Mouse (Mus musculus): ENCODE data around the gene Cdc42ep2. TPM values are rescaled to one million over a fixed set of nuclear protein-coding genes. Genes with fewer than 3 reads are reported as not detected.

Gene Cdc42ep2
- polyA plus RNA-seq, 1 experiment from 2014 or later = 3.9 TPM

GRCm38 (mm10) chr19:5937836-5938406, 13.3 kb upstream of the Cdc42ep2 start:
- Histone ChIP-seq H3K4me1 (ENCODE audit: control insufficient read depth, insufficient read depth, low read length) (peaks cover 3% of the 10 kb centered on the region; the same call in 1 of the 2 replicates), H3K4me2 (ENCODE audit: low read depth) (no peak overlapping the region), H3K9me3 (ENCODE audit: control insufficient read depth, low read length) (no peaks in the 10 kb centered on the region), H3K27me3 (ENCODE audit: control insufficient read depth, insufficient read depth, low read length) (no peaks in the 10 kb centered on the region), H3K27ac (ENCODE audit: low read depth, low read length) (no peak overlapping the region), H3K9ac (ENCODE audit: low read length) (no peak overlapping the region), H3K4me3 (ENCODE audit: low read depth, low read length) (no peak overlapping the region), H3K36me3 (ENCODE audit: control insufficient read depth, insufficient read depth, low read length) (peaks cover 3% of the 10 kb centered on the region; the same call in 1 of the 2 replicates)
- no peak for ATAC-seq (ENCODE audit: insufficient read depth, low FRiP score, low TSS enrichment)
- no peak for DNase-seq (ENCODE audit: low spot score)
- WGBS = 43% methylated on average over 14 of the region's 14 CpGs

GRCm38 (mm10) chr19:5937095-5937835, 12.6 kb upstream of the Cdc42ep2 start:
- Histone ChIP-seq H3K4me1 (ENCODE audit: control insufficient read depth, insufficient read depth, low read length) (peaks cover 3% of the 10 kb centered on the region; the same call in 1 of the 2 replicates), H3K4me2 (ENCODE audit: low read depth) (no peak overlapping the region), H3K27ac (ENCODE audit: low read depth, low read length) (no peak overlapping the region), H3K36me3 (ENCODE audit: control insufficient read depth, insufficient read depth, low read length) (peaks cover 3% of the 10 kb centered on the region; the same call in 1 of the 2 replicates), H3K9me3 (ENCODE audit: control insufficient read depth, low read length) (no peaks in the 10 kb centered on the region), H3K4me3 (ENCODE audit: low read depth, low read length) (no peak overlapping the region), H3K9ac (ENCODE audit: low read length) (no peak overlapping the region), H3K27me3 (ENCODE audit: control insufficient read depth, insufficient read depth, low read length) (no peaks in the 10 kb centered on the region)
- no peak for DNase-seq (ENCODE audit: low spot score)
- WGBS = 76% methylated on average over 21 of the region's 21 CpGs
- ATAC-seq (ENCODE audit: insufficient read depth, low FRiP score, low TSS enrichment) = no peak

GRCm38 (mm10) chr19:5935691-5936090, 11.1 kb upstream of the Cdc42ep2 start:
- ATAC-seq (ENCODE audit: insufficient read depth, low FRiP score, low TSS enrichment) (no peak), DNase-seq (ENCODE audit: low spot score) (no peak)
- Histone ChIP-seq H3K9me3 (ENCODE audit: control insufficient read depth, low read length) (no peaks in the 10 kb centered on the region), H3K4me3 (ENCODE audit: low read depth, low read length) (no peak overlapping the region), H3K27ac (ENCODE audit: low read depth, low read length) (no peak overlapping the region), H3K4me2 (ENCODE audit: low read depth) (no peak overlapping the region), H3K4me1 (ENCODE audit: control insufficient read depth, insufficient read depth, low read length) (peaks cover 3% of the 10 kb centered on the region; the same call in 1 of the 2 replicates), H3K27me3 (ENCODE audit: control insufficient read depth, insufficient read depth, low read length) (no peaks in the 10 kb centered on the region), H3K9ac (ENCODE audit: low read length) (no peak overlapping the region), H3K36me3 (ENCODE audit: control insufficient read depth, insufficient read depth, low read length) (peaks cover 3% of the 10 kb centered on the region; the same call in 1 of the 2 replicates)
- 74% methylated on average over 5 of the region's 5 CpGs for WGBS

GRCm38 (mm10) chr19:5935266-5935665, 10.7 kb upstream of the Cdc42ep2 start:
- DNase-seq (ENCODE audit: low spot score) (no peak), ATAC-seq (ENCODE audit: insufficient read depth, low FRiP score, low TSS enrichment) (no peak)
- H3K36me3 ChIP-seq (ENCODE audit: control insufficient read depth, insufficient read depth, low read length) = peaks cover 3% of the 10 kb centered on the region; the same call in 1 of the 2 replicates
- H3K9ac ChIP-seq (ENCODE audit: low read length) = no peak overlapping the region
- H3K27ac ChIP-seq (ENCODE audit: low read depth, low read length) = no peak overlapping the region
- 64% methylated on average over 3 of the region's 3 CpGs for WGBS
- no peak overlapping the region for H3K4me3 ChIP-seq (ENCODE audit: low read depth, low read length)
- no peaks in the 10 kb centered on the region for H3K27me3 ChIP-seq (ENCODE audit: control insufficient read depth, insufficient read depth, low read length)
- no peaks in the 10 kb centered on the region for H3K9me3 ChIP-seq (ENCODE audit: control insufficient read depth, low read length)
- no peak overlapping the region for H3K4me2 ChIP-seq (ENCODE audit: low read depth)
- H3K4me1 ChIP-seq (ENCODE audit: control insufficient read depth, insufficient read depth, low read length) = peaks cover 3% of the 10 kb centered on the region; the same call in 1 of the 2 replicates

GRCm38 (mm10) chr19:5929634-5930596, 5.3 kb upstream of the Cdc42ep2 start:
- Histone ChIP-seq H3K27me3 (ENCODE audit: control insufficient read depth, insufficient read depth, low read length) (peaks cover 3% of the 10 kb centered on the region), H3K27ac (ENCODE audit: low read depth, low read length) (no peak overlapping the region), H3K36me3 (ENCODE audit: control insufficient read depth, insufficient read depth, low read length) (no peaks in the 10 kb centered on the region), H3K4me1 (ENCODE audit: control insufficient read depth, insufficient read depth, low read length) (no peaks in the 10 kb centered on the region), H3K9ac (ENCODE audit: low read length) (no peak overlapping the region), H3K4me3 (ENCODE audit: low read depth, low read length) (no peak overlapping the region), H3K4me2 (ENCODE audit: low read depth) (no peak overlapping the region), H3K9me3 (ENCODE audit: control insufficient read depth, low read length) (no peaks in the 10 kb centered on the region)
- WGBS = 77% methylated on average over 14 of the region's 14 CpGs
- ATAC-seq (ENCODE audit: insufficient read depth, low FRiP score, low TSS enrichment) (no peak), DNase-seq (ENCODE audit: low spot score) (no peak)

GRCm38 (mm10) chr19:5928546-5928945, 3.9 kb upstream of the Cdc42ep2 start:
- WGBS = 59% methylated on average over 3 of the region's 3 CpGs
- DNase-seq (ENCODE audit: low spot score) (no peak), ATAC-seq (ENCODE audit: insufficient read depth, low FRiP score, low TSS enrichment) (no peak)
- no peaks in the 10 kb centered on the region; the same call in 1 of the 2 replicates for H3K4me1 ChIP-seq (ENCODE audit: control insufficient read depth, insufficient read depth, low read length)
- no peak overlapping the region for H3K9ac ChIP-seq (ENCODE audit: low read length)
- no peaks in the 10 kb centered on the region for H3K9me3 ChIP-seq (ENCODE audit: control insufficient read depth, low read length)
- H3K4me3 ChIP-seq (ENCODE audit: low read depth, low read length) = no peak overlapping the region
- no peaks in the 10 kb centered on the region for H3K36me3 ChIP-seq (ENCODE audit: control insufficient read depth, insufficient read depth, low read length)
- no peak overlapping the region for H3K27ac ChIP-seq (ENCODE audit: low read depth, low read length)
- H3K27me3 ChIP-seq (ENCODE audit: control insufficient read depth, insufficient read depth, low read length) = peaks cover 3% of the 10 kb centered on the region
- H3K4me2 ChIP-seq (ENCODE audit: low read depth) = no peak overlapping the region

GRCm38 (mm10) chr19:5928104-5928503, 3.5 kb upstream of the Cdc42ep2 start:
- 68% methylated on average over 6 of the region's 6 CpGs for WGBS
- H3K27ac ChIP-seq (ENCODE audit: low read depth, low read length) = no peak overlapping the region
- ATAC-seq (ENCODE audit: insufficient read depth, low FRiP score, low TSS enrichment) (no peak), DNase-seq (ENCODE audit: low spot score) (no peak)
- no peak overlapping the region for H3K4me2 ChIP-seq (ENCODE audit: low read depth)
- peaks cover 3% of the 10 kb centered on the region for H3K27me3 ChIP-seq (ENCODE audit: control insufficient read depth, insufficient read depth, low read length)
- no peaks in the 10 kb centered on the region for H3K36me3 ChIP-seq (ENCODE audit: control insufficient read depth, insufficient read depth, low read length)
- no peak overlapping the region for H3K9ac ChIP-seq (ENCODE audit: low read length)
- H3K4me1 ChIP-seq (ENCODE audit: control insufficient read depth, insufficient read depth, low read length) = no peaks in the 10 kb centered on the region; the same call in 1 of the 2 replicates
- H3K4me3 ChIP-seq (ENCODE audit: low read depth, low read length) = no peak overlapping the region
- H3K9me3 ChIP-seq (ENCODE audit: control insufficient read depth, low read length) = no peaks in the 10 kb centered on the region

GRCm38 (mm10) chr19:5927532-5927931, 2.9 kb upstream of the Cdc42ep2 start:
- no peak for DNase-seq (ENCODE audit: low spot score)
- 71% methylated on average over 8 of the region's 8 CpGs for WGBS
- ATAC-seq (ENCODE audit: insufficient read depth, low FRiP score, low TSS enrichment) = no peak

More at GRCm38 (mm10) chr19:5927532-5927931, 2.9 kb upstream of the Cdc42ep2 start:
- H3K9me3 ChIP-seq (ENCODE audit: control insufficient read depth, low read length) = no peaks in the 10 kb centered on the region
- no peaks in the 10 kb centered on the region for H3K36me3 ChIP-seq (ENCODE audit: control insufficient read depth, insufficient read depth, low read length)
- no peak overlapping the region for H3K27ac ChIP-seq (ENCODE audit: low read depth, low read length)
- H3K27me3 ChIP-seq (ENCODE audit: control insufficient read depth, insufficient read depth, low read length) = peaks cover 3% of the 10 kb centered on the region
- H3K4me1 ChIP-seq (ENCODE audit: control insufficient read depth, insufficient read depth, low read length) = no peaks in the 10 kb centered on the region; the same call in 1 of the 2 replicates
- no peak overlapping the region for H3K4me3 ChIP-seq (ENCODE audit: low read depth, low read length)
- H3K4me2 ChIP-seq (ENCODE audit: low read depth) = no peak overlapping the region
- no peak overlapping the region for H3K9ac ChIP-seq (ENCODE audit: low read length)
